Mouse (Mus musculus) liver, embryonic 11.5 days (tissue): ENCODE data around the gene Asprv1. TPM values are rescaled to one million over a fixed set of nuclear protein-coding genes. Genes with fewer than 3 reads are reported as not detected.

Experiments
- ATAC-seq: fragments of 200-750 bp; cut with Nextera tagmentation; replicated peaks from 2 replicates; pipeline ENCODE4 v1.8.0; 2017; ENCODE audit warnings: moderate number of reproducible peaks, mild to moderate bottlenecking, moderate TSS enrichment, moderate library complexity; ENCODE audit not compliant: low FRiP score
- DNase-seq: peaks from one replicate; pipeline ENCODE4 v3.0.0-alpha.2; 2017; ENCODE audit warnings: low spot score
- H3K27ac ChIP-seq: fragments of 300-500 bp; sonication (generic); 2 replicates; pipeline ENCODE4 v1.5.1; 2014; ENCODE audit warnings: mild to moderate bottlenecking, low read depth, low read length, control low read depth
- H3K27me3 ChIP-seq: fragments of 300-500 bp; sonication (generic); replicated peaks from 2 replicates; pipeline ENCODE4 v1.6.1; 2014; ENCODE audit warnings: low read length, mixed read lengths; ENCODE audit not compliant: control insufficient read depth, insufficient read depth
- H3K36me3 ChIP-seq: fragments of 300-500 bp; sonication (generic); 2 replicates; pipeline ENCODE4 v1.6.1; 2014; ENCODE audit warnings: mild to moderate bottlenecking, low read length, moderate library complexity, mixed read lengths; ENCODE audit not compliant: control insufficient read depth, insufficient read depth
- H3K4me1 ChIP-seq: fragments of 300-500 bp; sonication (generic); replicated peaks from 2 replicates; pipeline ENCODE4 v1.6.1; 2014; ENCODE audit warnings: low read length, mixed read lengths; ENCODE audit not compliant: control insufficient read depth, insufficient read depth
- H3K4me2 ChIP-seq: fragments of 300-500 bp; sonication (generic); 2 replicates; pipeline ENCODE4 v1.6.1; 2014; ENCODE audit warnings: mild to moderate bottlenecking, control low read depth, moderate library complexity
- H3K4me3 ChIP-seq: fragments of 300-500 bp; sonication (generic); 2 replicates; pipeline ENCODE4 v1.5.1; 2014; ENCODE audit warnings: low read depth, low read length, control low read depth
- H3K9ac ChIP-seq: fragments of 300-500 bp; sonication (generic); 2 replicates; pipeline ENCODE4 v1.6.1; 2014; ENCODE audit warnings: low read depth, low read length, control low read depth
- H3K9me3 ChIP-seq: fragments of 300-500 bp; sonication (generic); 2 replicates; pipeline ENCODE4 v1.6.1; 2016; ENCODE audit warnings: low read length, inconsistent platforms, mixed read lengths; ENCODE audit not compliant: control insufficient read depth
- WGBS: fragments of 180-500 bp; shearing (Covaris S2); extraction: QIAGEN DNeasy Blood & Tissue Kit; methylation state at CpG from one replicate; pipeline ENCODE4 v1.1.7; 2014; 5-methylcytosine and 5-hydroxymethylcytosine counted together
- polyA plus RNA-seq: library from polyadenylated mRNA; unstranded; fragments of >200 nt; fragmentation: Nextera tagmentation; extraction: Ambion mirVana; gene quantifications from 2 replicates; pipeline ENCODE4 v1.2.1, GENCODE M21; 2014

Asprv1 gene
- polyA plus RNA-seq, 1 experiment from 2014 or later: 0.36 TPM

- H3K4me2 ChIP-seq: 0 out of 2 replicates have a peak overlapping the region, but pooled peaks have one; percentile 8
- no peak for DNase-seq
Observed at GRCm38 (mm10) chr6:86636495-86636894, 8.5 kb downstream of the Asprv1 start.

GRCm38 (mm10) chr6:86637171-86637835, 9.3 kb downstream of the Asprv1 start:
- peak overlapping the region; percentile 75 for H3K27ac ChIP-seq
- WGBS: 34% methylated on average over 4 of the region's 4 CpGs
- H3K9ac ChIP-seq: no peak overlapping the region
- H3K4me3 ChIP-seq: no peak overlapping the region
- DNase-seq (no peak), ATAC-seq (peak; percentile 79)
- H3K9me3 ChIP-seq: no peaks in the 10 kb centered on the region
- H3K4me2 ChIP-seq: peak overlapping the region; percentile 8; the same call in 1 of the 2 replicates
- no peaks in the 10 kb centered on the region for H3K36me3 ChIP-seq
- peaks cover 37% of the 10 kb centered on the region for H3K4me1 ChIP-seq
- H3K27me3 ChIP-seq: no peaks in the 10 kb centered on the region

More at GRCm38 (mm10) chr6:86636495-86636894, 8.5 kb downstream of the Asprv1 start:
- peak; percentile 46 for ATAC-seq
- H3K9ac ChIP-seq: no peak overlapping the region
- H3K9me3 ChIP-seq: no peaks in the 10 kb centered on the region
- H3K27me3 ChIP-seq: no peaks in the 10 kb centered on the region
- no peaks in the 10 kb centered on the region for H3K36me3 ChIP-seq
- WGBS: 34% methylated on average over 2 of the region's 2 CpGs
- H3K4me3 ChIP-seq: no peak overlapping the region
- peaks cover 37% of the 10 kb centered on the region for H3K4me1 ChIP-seq
- H3K27ac ChIP-seq: peak overlapping the region; percentile 75

DNA sequence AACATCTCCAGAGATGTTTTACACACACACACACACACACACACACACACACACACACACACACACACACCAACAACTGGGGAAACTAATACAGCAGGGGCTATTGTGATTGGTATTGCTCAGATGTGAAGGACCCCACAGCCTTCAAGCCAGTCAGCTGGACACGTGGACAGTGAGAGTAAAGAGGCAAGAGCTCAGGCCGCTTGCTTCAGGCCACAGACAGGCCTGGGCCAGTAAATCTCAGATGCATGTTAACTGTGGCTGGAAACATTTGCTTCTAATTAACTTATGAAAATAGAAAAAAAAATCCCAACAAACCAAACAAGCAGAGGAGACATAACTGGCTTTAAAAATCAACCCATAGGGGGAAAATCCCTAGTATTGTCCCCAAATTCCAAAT, 9.9 kb downstream of the Asprv1 start:
- no peak overlapping the region for H3K9ac ChIP-seq

GRCm38 (mm10) chr6:86638434-86638833, 10.5 kb downstream of the Asprv1 start:
- Histone ChIP-seq H3K4me3 (no peak overlapping the region), H3K27me3 (no peaks in the 10 kb centered on the region), H3K9me3 (no peaks in the 10 kb centered on the region), H3K4me1 (peaks cover 37% of the 10 kb centered on the region), H3K4me2 (no peak overlapping the region), H3K9ac (no peak overlapping the region), H3K27ac (peak overlapping the region; percentile 53; the same call in 1 of the 2 replicates), H3K36me3 (no peaks in the 10 kb centered on the region)
- DNase-seq (no peak), ATAC-seq (no peak)
- WGBS: 55% methylated on average over 2 of the region's 2 CpGs

More for the DNA sequence above, 9.9 kb downstream of the Asprv1 start:
- no peaks in the 10 kb centered on the region for H3K36me3 ChIP-seq
- H3K4me1 ChIP-seq: peaks cover 37% of the 10 kb centered on the region
- no peaks in the 10 kb centered on the region for H3K9me3 ChIP-seq
- H3K27me3 ChIP-seq: no peaks in the 10 kb centered on the region
- no peak overlapping the region for H3K4me2 ChIP-seq
- H3K4me3 ChIP-seq: no peak overlapping the region
- WGBS: 69% methylated on average over 2 of the region's 2 CpGs
- DNase-seq (no peak), ATAC-seq (no peak)
- H3K27ac ChIP-seq: peak overlapping the region; percentile 75

GRCm38 (mm10) chr6:86639180-86640160, 11.5 kb downstream of the Asprv1 start:
- Histone ChIP-seq H3K36me3 (no peaks in the 10 kb centered on the region), H3K27ac (peak overlapping the region; percentile 93), H3K9me3 (no peaks in the 10 kb centered on the region), H3K4me3 (no peak overlapping the region), H3K27me3 (no peaks in the 10 kb centered on the region), H3K4me1 (peaks cover 37% of the 10 kb centered on the region), H3K9ac (peak overlapping the region; percentile 57), H3K4me2 (peak overlapping the region; percentile 36)
- 60% methylated on average over 18 of the region's 18 CpGs for WGBS
- peak; percentile 87 for ATAC-seq
- DNase-seq: peak; percentile 41

DNA sequence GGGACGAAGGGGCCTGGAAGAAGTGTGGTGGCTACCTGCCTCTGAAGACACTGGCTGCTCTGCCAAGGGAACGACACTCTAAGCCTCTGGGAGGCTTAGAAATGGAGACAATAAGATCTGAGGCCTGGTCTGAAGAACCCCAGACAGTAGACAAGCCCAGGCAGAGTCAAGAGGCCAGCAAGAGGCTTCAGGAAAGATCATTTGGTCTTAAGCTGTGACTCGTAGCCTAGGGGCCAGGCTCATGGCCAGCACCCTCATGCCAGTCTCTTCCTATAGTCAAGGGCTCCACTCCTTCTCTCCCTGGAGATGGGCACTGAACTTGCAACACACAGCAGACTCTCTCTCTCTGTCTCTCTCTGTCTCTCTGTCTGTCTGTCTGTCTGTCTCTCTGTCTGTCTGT, 12.2 kb downstream of the Asprv1 start:
- H3K9ac ChIP-seq: peak overlapping the region; percentile 57
- no peaks in the 10 kb centered on the region for H3K27me3 ChIP-seq
- H3K9me3 ChIP-seq: no peaks in the 10 kb centered on the region
- peak overlapping the region; percentile 93 for H3K27ac ChIP-seq
- 0 out of 2 replicates have a peak, but pooled peaks have one; percentile 0 for ATAC-seq
- DNase-seq: no peak
- H3K4me2 ChIP-seq: peak overlapping the region; percentile 36
- H3K36me3 ChIP-seq: no peaks in the 10 kb centered on the region
- WGBS: 65% methylated on average over 3 of the region's 3 CpGs
- no peak overlapping the region for H3K4me3 ChIP-seq
- H3K4me1 ChIP-seq: peaks cover 37% of the 10 kb centered on the region

DNA sequence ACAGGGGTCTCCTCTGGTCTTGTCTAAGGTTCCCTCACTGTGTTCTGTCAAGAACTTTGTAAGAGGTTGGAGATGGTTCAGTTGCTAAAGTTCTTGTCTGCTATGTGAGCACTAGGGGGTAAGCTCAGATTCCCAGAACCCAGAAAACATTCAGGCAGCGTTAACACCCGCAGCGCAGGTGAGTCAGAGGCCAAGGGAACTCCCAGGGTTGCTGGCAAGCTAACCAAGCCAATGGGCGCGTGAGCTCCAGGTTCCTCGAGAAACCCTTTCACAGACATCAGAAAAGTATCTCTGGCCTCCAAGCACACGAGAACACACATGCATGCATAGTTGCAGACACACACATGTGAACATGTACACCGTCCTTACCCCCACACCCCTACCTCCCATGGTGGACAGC, 12.8 kb downstream of the Asprv1 start:
- peak overlapping the region; percentile 10; the same call in 1 of the 2 replicates for H3K9ac ChIP-seq
- H3K4me1 ChIP-seq: peaks cover 37% of the 10 kb centered on the region
- no peak overlapping the region for H3K4me2 ChIP-seq

DNA sequence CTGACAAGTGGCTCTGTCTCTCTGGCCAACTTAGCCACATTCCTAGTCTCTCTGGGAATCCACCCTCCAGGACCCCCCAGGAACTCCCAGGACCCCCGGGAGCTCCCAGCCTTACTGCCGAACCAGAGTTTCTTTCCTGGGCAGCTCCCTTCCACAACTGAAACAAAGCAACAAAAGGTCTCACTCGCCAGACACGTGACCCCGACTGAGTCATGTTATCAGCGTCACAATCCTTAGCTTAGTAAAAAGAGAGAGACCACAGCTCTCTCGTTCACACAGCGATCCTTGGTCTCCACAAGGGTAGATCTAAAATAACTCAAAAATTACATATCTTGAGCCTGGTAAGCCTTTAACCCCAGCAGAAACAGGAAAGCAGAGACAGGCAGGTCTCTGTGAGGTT, 13.8 kb downstream of the Asprv1 start:
- Histone ChIP-seq H3K4me3 (no peak overlapping the region), H3K27me3 (no peaks in the 10 kb centered on the region), H3K9me3 (no peaks in the 10 kb centered on the region), H3K4me2 (peak overlapping the region; percentile 26; the same call in 1 of the 2 replicates), H3K9ac (peak overlapping the region; percentile 39), H3K4me1 (peaks cover 30% of the 10 kb centered on the region), H3K36me3 (no peaks in the 10 kb centered on the region), H3K27ac (0 out of 2 replicates have a peak overlapping the region, but pooled peaks have one; percentile 16)
- ATAC-seq (no peak), DNase-seq (no peak)
- WGBS: 46% methylated on average over 8 of the region's 8 CpGs

More for the DNA sequence above, 12.8 kb downstream of the Asprv1 start:
- H3K9me3 ChIP-seq: no peaks in the 10 kb centered on the region
- H3K27me3 ChIP-seq: no peaks in the 10 kb centered on the region
- H3K27ac ChIP-seq: no peak overlapping the region; the same call in 1 of the 2 replicates
- DNase-seq (no peak), ATAC-seq (no peak)
- WGBS: 84% methylated on average over 8 of the region's 8 CpGs
- H3K36me3 ChIP-seq: no peaks in the 10 kb centered on the region
- H3K4me3 ChIP-seq: no peak overlapping the region
